Mouse (Mus musculus): Measurements from ENCODE around the gene Chst2.

GRCm38 (mm10) chr9:95413911-95414310 is 7.4 kb upstream of the Chst2 start:
- TF ChIP-seq EP300 (IDR thresholded peaks at IDR 0.05; ENCODE audit: insufficient read depth, low read depth, low read length) (no peak), POLR2A (IDR thresholded peaks at IDR 0.05; ENCODE audit: insufficient read depth, low read depth, low read length) (no peak), CTCF (IDR thresholded peaks at IDR 0.05) (peak; percentile 40)

All from heart, adult 2 months (tissue).